Mouse (Mus musculus): ENCODE results near the gene Btg1.

Btg1 gene

GRCm38 (mm10) chr10:96616001-96616708 lies 651 bp upstream of the Btg1 start:
- DNase-seq (ENCODE audit: low spot score): no peak

DNA sequence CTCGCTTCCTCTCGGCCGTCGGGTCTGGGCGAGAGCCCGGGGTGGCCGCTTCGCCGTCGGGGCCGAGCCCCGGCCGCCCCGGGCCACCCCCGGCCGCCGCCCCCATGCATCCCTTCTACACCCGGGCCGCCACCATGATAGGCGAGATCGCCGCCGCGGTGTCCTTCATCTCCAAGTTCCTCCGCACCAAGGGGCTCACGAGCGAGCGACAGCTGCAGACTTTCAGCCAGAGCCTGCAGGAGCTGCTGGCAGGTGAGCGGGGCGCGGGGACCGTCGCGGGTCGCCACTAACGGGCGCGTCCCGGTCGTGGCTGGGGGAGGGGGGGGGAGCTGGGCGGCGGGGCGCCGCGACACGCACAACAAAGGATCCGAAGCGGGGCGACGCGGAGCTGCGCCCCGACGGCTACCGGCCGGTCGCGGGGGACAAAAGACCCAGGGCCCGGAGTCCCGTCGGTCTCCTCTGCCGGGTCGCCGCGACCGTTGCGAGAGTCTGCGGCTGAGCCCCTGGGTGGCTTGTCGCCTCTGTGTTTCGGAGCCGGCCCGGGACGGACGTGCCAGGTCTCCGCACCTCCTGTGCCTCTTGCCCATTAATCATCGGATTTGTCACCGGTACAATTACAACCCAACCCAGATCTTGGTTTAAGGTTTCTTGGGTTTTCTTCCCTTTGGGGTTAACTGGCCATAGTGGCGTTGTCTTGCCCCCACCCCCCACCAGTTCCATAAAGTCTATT lies 580 bp downstream of the Btg1 start:
- DNase-seq (ENCODE audit: low spot score): no peak

DNA sequence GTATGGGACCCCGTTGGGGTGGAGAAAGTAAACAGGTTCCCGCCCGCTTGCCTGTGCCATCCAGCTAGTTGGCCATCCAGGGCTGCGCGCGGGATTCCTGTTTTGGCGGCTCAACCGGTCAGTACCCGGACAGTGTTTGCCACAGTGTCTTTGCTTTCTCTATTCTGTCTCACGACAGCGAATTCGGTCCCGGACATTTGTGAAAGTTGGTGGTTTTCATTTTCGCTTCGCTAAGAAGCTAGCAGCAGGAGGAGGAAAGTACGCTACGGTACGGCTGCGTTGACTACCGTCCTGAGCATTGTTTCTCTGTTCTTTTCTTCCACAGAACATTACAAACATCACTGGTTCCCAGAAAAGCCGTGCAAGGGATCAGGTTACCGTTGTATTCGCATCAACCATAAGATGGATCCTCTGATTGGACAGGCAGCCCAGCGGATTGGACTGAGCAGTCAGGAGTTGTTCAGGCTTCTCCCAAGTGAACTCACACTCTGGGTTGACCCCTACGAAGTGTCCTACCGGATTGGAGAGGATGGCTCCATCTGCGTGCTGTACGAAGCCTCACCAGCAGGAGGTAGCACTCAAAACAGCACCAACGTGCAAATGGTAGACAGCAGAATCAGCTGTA lies 1.3 kb downstream of the Btg1 start:
- peak; percentile 57 for DNase-seq (ENCODE audit: low spot score)

DNA sequence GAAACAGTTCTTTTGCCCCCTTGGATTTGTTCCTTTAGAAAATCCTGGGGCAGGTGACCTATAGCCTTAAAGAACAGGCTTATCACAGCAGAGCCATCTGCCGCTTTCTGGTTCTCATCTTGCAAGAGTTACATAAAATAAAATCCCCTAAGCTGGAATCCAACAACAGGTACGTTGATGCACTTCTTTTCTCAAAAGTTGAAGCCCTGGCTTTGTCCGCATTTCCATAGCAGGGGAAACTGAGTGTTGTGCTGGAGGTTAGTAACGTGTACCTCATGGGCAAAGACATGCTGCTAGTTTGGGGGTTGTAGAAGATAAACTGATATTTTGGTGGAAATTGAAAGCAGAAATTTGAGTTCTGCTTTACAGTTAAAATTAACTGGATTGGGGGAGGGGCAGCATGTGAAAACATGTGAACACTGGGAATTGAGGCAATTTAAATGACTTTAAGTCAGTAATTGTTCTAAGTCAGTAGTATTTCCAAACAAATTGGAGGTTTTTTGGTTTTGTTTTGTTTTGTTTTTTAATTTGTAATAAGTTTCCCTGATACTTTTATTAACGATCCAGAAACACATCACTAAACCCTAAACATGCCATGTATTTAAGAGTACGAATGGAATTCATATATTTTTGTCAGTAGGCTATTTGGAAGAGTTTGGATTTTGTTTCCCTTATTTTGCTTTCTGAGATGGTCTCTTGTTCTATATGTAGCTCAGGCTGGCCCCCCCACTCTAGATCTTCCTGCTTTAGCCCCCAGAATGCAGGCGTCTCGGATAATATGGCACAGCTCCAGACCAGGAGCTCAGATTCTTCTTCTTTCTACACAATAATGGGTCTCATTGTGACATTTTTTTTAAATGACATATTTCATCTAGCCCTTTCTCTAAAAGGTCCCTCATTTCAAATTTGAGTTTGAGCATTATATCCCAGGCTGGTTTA lies 3.4 kb downstream of the Btg1 start:
- DNase-seq (ENCODE audit: low spot score): no peak

GRCm38 (mm10) chr10:96620890-96621271 lies 4.1 kb downstream of the Btg1 start:
- DNase-seq (ENCODE audit: low spot score): no peak

GRCm38 (mm10) chr10:96621361-96621945 lies 4.6 kb downstream of the Btg1 start:
- DNase-seq (ENCODE audit: low spot score): no peak

DNA sequence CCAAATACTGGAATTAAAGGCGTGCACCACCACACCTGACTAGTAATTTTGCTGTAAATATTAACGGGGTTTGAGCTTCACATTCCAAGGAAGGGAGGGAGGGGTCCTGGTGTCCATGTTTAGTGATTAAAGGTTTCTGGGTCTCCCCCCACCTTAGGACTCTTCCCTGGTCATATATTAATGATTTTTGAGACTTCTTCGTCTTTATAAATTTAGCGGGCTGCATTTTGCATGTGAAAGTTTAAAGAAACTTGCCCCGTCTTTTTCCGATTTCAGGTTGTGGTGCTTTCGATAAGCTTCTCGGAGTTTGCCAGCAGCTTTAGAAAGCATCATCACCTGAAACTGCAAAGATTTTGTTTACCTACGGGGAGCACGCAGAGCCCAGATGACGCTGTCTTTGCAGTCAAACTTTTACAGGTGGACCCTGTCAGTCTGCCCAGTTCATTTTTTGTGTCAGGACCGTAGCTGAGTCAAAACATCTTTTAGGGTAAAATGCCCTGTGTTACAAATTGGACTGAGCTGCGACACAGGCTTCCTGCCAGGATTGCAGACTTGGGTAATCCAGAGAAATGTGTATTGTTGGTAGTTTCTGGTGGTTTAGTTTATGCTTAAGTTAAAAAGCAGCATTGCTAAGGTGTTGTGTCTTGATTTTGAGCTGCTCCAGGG lies 5.3 kb downstream of the Btg1 start:
- DNase-seq (ENCODE audit: low spot score): no peak

DNA sequence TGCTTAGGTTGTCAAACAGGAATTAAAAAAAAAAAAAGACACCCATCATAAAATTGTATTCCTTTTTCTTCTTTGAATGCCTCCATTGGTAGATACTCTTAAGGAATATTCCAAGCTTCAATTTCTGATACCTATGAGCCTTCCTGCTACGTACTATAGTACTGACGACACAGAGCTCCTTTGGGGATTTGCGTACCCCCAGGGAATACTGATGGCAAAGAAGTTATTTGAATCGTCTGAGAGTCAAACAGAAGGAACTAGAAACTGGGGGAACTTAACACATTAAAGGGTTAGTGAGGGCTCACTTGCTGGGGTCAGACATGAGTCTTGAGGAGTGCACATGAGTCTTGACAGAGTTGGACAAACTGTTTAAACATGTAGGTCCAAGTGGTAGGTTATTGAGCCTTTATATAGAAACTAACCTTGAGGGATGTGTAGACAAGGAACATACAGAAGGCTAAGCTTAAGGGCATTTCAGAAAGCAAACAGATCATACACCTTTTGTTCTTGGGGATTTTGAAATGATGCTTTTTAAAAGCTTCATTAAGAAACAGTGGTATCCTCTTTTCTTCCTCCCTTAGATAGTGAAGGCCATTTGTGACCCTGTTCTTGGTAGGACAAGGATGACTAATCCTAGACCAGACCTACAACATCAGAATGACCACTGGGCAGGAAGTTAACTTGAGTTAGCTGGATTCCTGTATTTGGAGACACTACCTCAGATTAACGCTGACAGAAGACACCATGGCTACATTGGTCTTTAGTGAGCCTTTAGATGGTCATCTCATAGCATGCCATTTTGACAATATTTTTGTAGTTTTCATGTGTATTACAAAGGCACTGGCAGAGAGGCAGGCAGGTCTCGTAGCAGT lies 6.2 kb downstream of the Btg1 start:
- DNase-seq (ENCODE audit: low spot score): no peak

GRCm38 (mm10) chr10:96623633-96624195 lies 6.9 kb downstream of the Btg1 start:
- no peak for DNase-seq (ENCODE audit: low spot score)

- DNase-seq (ENCODE audit: low spot score): no peak
These were observed 7.6 kb downstream of the Btg1 start for GRCm38 (mm10) chr10:96624406-96624805.

- no peak for DNase-seq (ENCODE audit: low spot score)
These were observed 8.3 kb downstream of the Btg1 start for GRCm38 (mm10) chr10:96625061-96625460.

- DNase-seq (ENCODE audit: low spot score): no peak
These were observed 8.9 kb downstream of the Btg1 start for GRCm38 (mm10) chr10:96625682-96626081.

GRCm38 (mm10) chr10:96626120-96626750 lies 9.4 kb downstream of the Btg1 start:
- DNase-seq (ENCODE audit: low spot score): no peak

DNA sequence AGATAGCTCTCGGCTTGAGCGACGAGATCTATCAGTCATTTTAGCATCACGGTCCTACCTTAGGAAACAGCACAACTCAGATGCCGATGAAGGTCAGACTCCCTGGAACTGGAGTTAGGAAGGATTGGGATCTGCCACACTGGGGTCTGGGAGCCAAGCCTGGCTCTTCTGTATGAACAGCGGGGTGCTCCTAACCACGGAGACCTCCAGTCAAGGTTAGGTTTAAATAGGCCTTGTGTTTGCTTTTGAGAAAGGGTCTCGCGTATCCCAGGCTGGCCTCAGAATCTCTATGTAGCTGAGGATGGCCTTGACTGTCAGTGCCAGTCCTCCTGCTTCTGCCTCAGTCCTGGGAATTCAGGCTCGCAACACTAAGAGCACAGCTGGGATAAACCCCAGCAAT lies 10.5 kb downstream of the Btg1 start:
- DNase-seq (ENCODE audit: low spot score): no peak

GRCm38 (mm10) chr10:96628100-96628912 lies 11.5 kb downstream of the Btg1 start:
- DNase-seq (ENCODE audit: low spot score): no peak

DNA sequence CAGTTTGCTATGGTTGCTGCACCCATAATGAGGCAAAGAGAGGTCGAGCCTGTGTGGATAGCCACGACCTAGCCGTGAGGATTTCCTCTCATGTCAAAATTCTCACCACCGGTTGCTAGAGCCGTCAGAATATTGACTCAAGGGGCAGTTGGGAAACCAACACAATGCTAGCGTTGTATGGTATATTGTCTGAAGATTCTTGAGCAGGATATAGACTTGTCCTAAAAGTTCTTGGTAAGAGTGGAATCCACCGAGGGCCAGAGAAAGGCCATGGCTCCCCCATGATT lies 12.1 kb downstream of the Btg1 start:
- DNase-seq (ENCODE audit: low spot score): no peak

DNA sequence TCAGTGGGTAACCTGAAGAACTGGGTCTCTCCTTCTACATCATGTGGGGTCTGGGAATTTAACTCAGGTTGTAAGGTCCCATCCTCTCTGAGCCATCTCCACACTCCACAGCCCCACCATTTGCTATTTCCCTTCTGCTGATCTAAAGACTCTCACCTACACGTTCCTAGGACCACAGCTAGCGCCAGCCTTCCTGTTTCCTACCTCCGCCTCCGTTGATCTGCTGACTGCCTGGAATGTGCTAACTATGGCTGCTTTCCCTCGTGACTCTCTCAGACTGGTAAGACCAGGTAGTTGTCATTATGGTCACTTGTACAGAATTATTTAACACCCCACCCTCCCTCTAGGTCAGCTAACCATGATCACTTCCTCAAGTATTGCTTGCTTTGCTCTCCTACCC lies 13.3 kb downstream of the Btg1 start:
- DNase-seq (ENCODE audit: low spot score): no peak

- DNase-seq (ENCODE audit: low spot score): no peak
These were observed 14.4 kb downstream of the Btg1 start for GRCm38 (mm10) chr10:96631066-96631711.

Measured in layer of hippocampus, adult 9-10 months (tissue).